Mouse (Mus musculus) thymus, adult 2 months (tissue): ENCODE measurements around the gene Stim1.

Experiments used
- CTCF ChIP-seq: fragments of 200-500 bp; IDR thresholded peaks from 2 replicates; pipeline ENCODE4 v1.5.1; 2012; ENCODE audit warnings: mild to moderate bottlenecking, control low read depth, low read length, moderate library complexity, borderline replicate concordance; ENCODE audit not compliant: control insufficient read depth, poor library complexity, insufficient read depth; ENCODE audit errors: extremely low read depth
- POLR2A ChIP-seq: fragments of 200-500 bp; IDR thresholded peaks from 2 replicates; pipeline ENCODE4 v1.6.1; 2012; ENCODE audit warnings: mild to moderate bottlenecking, low read length, control low read depth, moderate library complexity; ENCODE audit not compliant: control insufficient read depth, poor library complexity, insufficient read depth; ENCODE audit errors: extremely low read depth

DNA sequence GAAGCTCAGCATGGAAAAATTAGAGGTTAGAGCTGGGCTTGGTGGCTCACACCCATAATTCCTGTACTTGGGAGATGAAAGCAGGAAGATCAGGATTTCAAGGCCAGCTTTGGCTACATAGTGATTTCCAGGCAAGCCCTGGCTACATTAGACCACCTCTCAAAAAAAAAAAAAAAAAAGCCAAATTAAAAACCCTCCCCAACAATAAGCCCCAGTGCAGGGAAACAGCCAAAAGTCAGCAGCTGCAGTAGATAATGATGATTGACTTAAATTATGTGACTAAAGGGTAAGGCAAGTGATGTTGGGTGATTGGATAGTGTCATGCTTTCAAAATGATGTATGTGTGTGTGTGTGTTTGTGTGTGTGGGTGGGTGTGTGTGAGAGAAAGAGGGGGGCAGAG, 47.3 kb downstream of the Stim1 start:
- TF ChIP-seq CTCF: no peak
- TF ChIP-seq POLR2A: no peak
